Mouse (Mus musculus): Measurements from ENCODE around the gene Ppp1r32.

- 0 out of 2 replicates have a peak, but pooled peaks have one; percentile 2 for TF ChIP-seq CTCF (IDR thresholded peaks at IDR 0.05; ENCODE audit: control insufficient read depth, insufficient read depth, low read length)
- TF ChIP-seq POLR2A (IDR thresholded peaks at IDR 0.05; ENCODE audit: borderline replicate concordance, control insufficient read depth, low read depth, low read length): no peak
These were observed 37.6 kb upstream of the Ppp1r32 start for GRCm38 (mm10) chr19:10520355-10520754.
